ENCODE assay signal across 8 mouse cellular contexts in genomic region chr11:6291401-6292115, GRCm38 (mm10). TPM values are rescaled to one million over a fixed set of nuclear protein-coding genes. Genes with fewer than 3 reads are reported as not detected.
DNase-seq lines count a peak whose midpoint lies in the region; ATAC-seq and TF ChIP-seq lines count a peak whose summit lies in the region.

Gene Ogdh, plus strand, starts transcription at chr11:6291633.

- peak within 1 kb of the TSS; percentile 77 for H3K9ac ChIP-seq in hindbrain, postnatal 0 days (replicated peaks; ENCODE audit: low read length)

- peak; percentile 89 for ATAC-seq in common myeloid progenitor, adult 5-6 weeks (replicated peaks; ENCODE audit: low read depth, poor library complexity, severe bottlenecking)
- ATAC-seq in hindbrain, postnatal 0 days = peak; percentile 98
- peak; percentile 89 for ATAC-seq in megakaryocyte, adult 5-6 weeks (ENCODE audit: poor library complexity, severe bottlenecking)

- H3K27me3 ChIP-seq in hindbrain, postnatal 0 days (ENCODE audit: insufficient read depth, low read length) = no peaks in the 10 kb centered on the region

- no peaks in the 10 kb centered on the region for H3K9me3 ChIP-seq in hindbrain, postnatal 0 days (ENCODE audit: low read length)

- TF ChIP-seq CTCF in gastrocnemius, adult 2 months (IDR thresholded peaks at IDR 0.05) = no peak
- TF ChIP-seq CTCF in hindbrain, postnatal 0 days (IDR thresholded peaks at IDR 0.05; ENCODE audit: low read depth) = no peak
- no peak for TF ChIP-seq CTCF in left cerebral cortex, adult 2 months (IDR thresholded peaks at IDR 0.05)

- H3K27ac ChIP-seq in gastrocnemius, adult 2 months = peak within 1 kb of the TSS; percentile 99
- H3K27ac ChIP-seq in hindbrain, postnatal 0 days = peak within 1 kb of the TSS; percentile 96
- peak within 1 kb of the TSS; percentile 97 for H3K27ac ChIP-seq in left cerebral cortex, adult 2 months

- under 1% methylated on average over 66 of the region's 77 CpGs for WGBS in hindbrain, postnatal 0 days

- H3K36me3 ChIP-seq in hindbrain, postnatal 0 days (ENCODE audit: insufficient read depth, low read length) = no peaks in the 10 kb centered on the region

- H3K4me2 ChIP-seq in hindbrain, postnatal 0 days (ENCODE audit: low read depth, low read length) = peak within 1 kb of the TSS; percentile 74

- peaks cover 7% of the 10 kb centered on the region for H3K4me1 ChIP-seq in hindbrain, postnatal 0 days (ENCODE audit: insufficient read depth, low read length)

- intact Hi-C loops in gastrocnemius, adult 2 months (cut with DNase I) = no loop called here
- intact Hi-C loops in left cerebral cortex, adult 2 months (cut with DNase I) = loop anchor here (2.0 kb wide), 1 partner anchor 17 kb away; the partner anchor contains the start of gene Tmed4

- DNase-seq in ZHBTc4 (ENCODE audit: low read depth, low spot score) = peak; percentile 99
- peak; percentile 100 for DNase-seq in gastrocnemius, adult 2 months
- DNase-seq in hindbrain, postnatal 0 days (ENCODE audit: low spot score) = peak; percentile 99
- peak; percentile 97 to 99 for DNase-seq in left cerebral cortex, adult 2 months (ENCODE audit: extremely low spot score in 1 of 2, low spot score in 2 of 2)
- peak; percentile 98 to 99 for DNase-seq in right cerebral cortex, adult 2 months (ENCODE audit: low spot score in 2 of 2)
- peak; percentile 99 for DNase-seq in urinary bladder, postnatal 14 days (ENCODE audit: low spot score)

- H3K4me3 ChIP-seq in gastrocnemius, adult 2 months = peak within 1 kb of the TSS; percentile 96
- H3K4me3 ChIP-seq in hindbrain, postnatal 0 days (ENCODE audit: low read length) = peak within 1 kb of the TSS; percentile 71
- H3K4me3 ChIP-seq in left cerebral cortex, adult 2 months = peak within 1 kb of the TSS; percentile 92

RNA-seq across cellular contexts. Expression of gene Ogdh, which starts in this region (rescaled TPM):
- total RNA-seq in common myeloid progenitor, adult 5-6 weeks (2017) = 95.6 and 111 TPM in 2 replicates
- total RNA-seq in gastrocnemius, adult 2 months (2021) = 100 to 1,000 TPM; 620 to 834 TPM
- total RNA-seq in hindbrain, postnatal 0 days (2014; rRNA removed) = 139 TPM in 2 replicates
- 139 and 151 TPM in 2 replicates for polyA plus RNA-seq in hindbrain, postnatal 0 days (2015; fragmentation: Nextera tagmentation; extraction: Ambion mirVana)
- 100 to 1,000 TPM; 232 to 245 TPM for total RNA-seq in left cerebral cortex, adult 2 months (2021)
- total RNA-seq in megakaryocyte, adult 5-6 weeks (2015) = 92.5 and 99.3 TPM in 2 replicates
- 74.2 and 90.3 TPM in 2 replicates for total RNA-seq in megakaryocyte, adult 5-6 weeks (2017)

Comparison
In these comparisons a context has a peak if more than half of its experiments do, and no peak if none do; other contexts are left out.
1. Peak in every context shown above with its lines: DNase-seq, ATAC-seq, H3K4me3 ChIP-seq and H3K27ac ChIP-seq.